Mouse (Mus musculus) lung, postnatal 25 days (tissue): ENCODE measurements at regions not wholly inside any gene's neighbourhood (a gene's known extent, or its start where the extent isn't known, plus 50 kb on each side); places are given as distances from the start of the nearest gene placed in this dataset.

ENCODE experiments used
- DNase-seq: peaks from one replicate; pipeline ENCODE4 v3.0.0; 2022; ENCODE audit warnings: low spot score

- DNase-seq: no peak
These were observed 71.4 kb upstream of the Adgrl4 start for GRCm38 (mm10) chr3:151366302-151366701.

GRCm38 (mm10) chr3:151366707-151367306 is 70.9 kb upstream of the Adgrl4 start:
- no peak for DNase-seq

GRCm38 (mm10) chr3:151383326-151384019 is 54.2 kb upstream of the Adgrl4 start:
- no peak for DNase-seq

- no peak for DNase-seq
These were observed 52.8 kb upstream of the Adgrl4 start for GRCm38 (mm10) chr3:151384850-151385249.

GRCm38 (mm10) chr3:151386103-151386502 is 51.6 kb upstream of the Adgrl4 start:
- DNase-seq: no peak
